Mouse (Mus musculus) kidney, adult 2 months (tissue): ENCODE measurements around the gene Adgrf5. TPM values are rescaled to one million over a fixed set of nuclear protein-coding genes. Genes with fewer than 3 reads are reported as not detected.
A peak's percentile ranks its signal among the peaks of the same experiment; 100 is the strongest.

Experiments
- DNase-seq: peaks from one replicate; pipeline ENCODE4 v3.0.0; 2021
- H3K27ac ChIP-seq: fragments of 200-500 bp; 2 replicates; pipeline ENCODE4 v1.5.1; 2012; ENCODE audit warnings: low read depth, low read length, control low read depth, inconsistent platforms; ENCODE audit not compliant: insufficient read depth
- H3K27me3 ChIP-seq: fragments of 200-500 bp; replicated peaks from 2 replicates; pipeline ENCODE4 v1.6.1; 2012; ENCODE audit warnings: mild to moderate bottlenecking, moderate library complexity, low read length, inconsistent platforms; ENCODE audit not compliant: control insufficient read depth, insufficient read depth
- H3K36me3 ChIP-seq: fragments of 200-500 bp; 2 replicates; pipeline ENCODE4 v1.6.1; 2012; ENCODE audit warnings: mild to moderate bottlenecking, moderate library complexity, low read length, inconsistent platforms; ENCODE audit not compliant: control insufficient read depth, insufficient read depth
- H3K4me1 ChIP-seq: fragments of 200-500 bp; 2 replicates; pipeline ENCODE4 v1.6.1; 2011; ENCODE audit warnings: low read length; ENCODE audit not compliant: control insufficient read depth, insufficient read depth
- H3K4me3 ChIP-seq: fragments of 200-500 bp; 2 replicates; pipeline ENCODE4 v1.5.1; 2011; ENCODE audit warnings: mild to moderate bottlenecking, low read depth, low read length, control low read depth; ENCODE audit not compliant: insufficient read depth
- CTCF ChIP-seq: fragments of 200-500 bp; conservative IDR thresholded peaks from 2 replicates; pipeline ENCODE4 v1.5.1; 2011; ENCODE audit warnings: low read depth, mild to moderate bottlenecking, control low read depth, low read length, moderate library complexity, mixed read lengths; ENCODE audit not compliant: insufficient read depth, insufficient read length
- POLR2A ChIP-seq: fragments of 200-500 bp; IDR thresholded peaks from one replicate; pipeline ENCODE4 v1.6.1; 2011; ENCODE audit warnings: low read depth, low read length, control low read depth
- WGBS: fragments of 180-500 bp; shearing (Covaris S2); methylation state at CpG from one replicate; pipeline ENCODE4 v1.1.7; 2018; 5-methylcytosine and 5-hydroxymethylcytosine counted together
- polyA plus RNA-seq: library from polyadenylated mRNA; depleted of rRNA; stranded (reverse); fragments of >200 nt; gene quantifications from 2 replicates; pipeline ENCODE4 v1.2.3, GENCODE M21; 2012

Adgrf5 gene
- polyA plus RNA-seq, 1 experiment = 41.7 TPM

DNA sequence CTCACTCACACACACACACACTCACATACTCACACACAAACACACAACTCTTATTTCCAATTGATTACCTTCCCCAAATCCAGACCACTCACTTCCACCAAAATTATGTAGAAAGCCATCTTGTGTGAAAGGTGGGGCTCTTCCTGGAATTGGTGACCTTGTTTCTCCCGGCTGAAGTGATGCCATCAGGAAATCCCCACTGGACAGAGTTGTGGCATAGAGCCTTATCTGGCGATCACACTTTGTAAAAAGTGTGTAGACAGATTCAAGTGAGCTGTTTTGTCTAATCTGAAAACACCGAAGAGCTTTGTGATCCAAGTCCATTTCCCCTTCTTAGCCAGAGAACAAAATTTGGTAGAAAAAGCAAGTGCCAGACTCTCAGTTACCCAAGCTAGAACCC, 46.1 kb downstream of the Adgrf5 start:
- Histone ChIP-seq H3K4me1 (peaks cover 3% of the 10 kb centered on the region; the same call in 1 of the 2 replicates), H3K36me3 (no peaks in the 10 kb centered on the region), H3K4me3 (no peak overlapping the region), H3K27me3 (no peaks in the 10 kb centered on the region), H3K27ac (peak overlapping the region; percentile 63; the same call in 1 of the 2 replicates)
- TF ChIP-seq POLR2A = no peak
- no peak for TF ChIP-seq CTCF
- 67% methylated on average over 3 of the region's 3 CpGs for WGBS
- DNase-seq = peak; percentile 45

- 65% methylated on average over 7 of the region's 7 CpGs for WGBS
- Histone ChIP-seq H3K4me3 (no peak overlapping the region), H3K27me3 (no peaks in the 10 kb centered on the region), H3K4me1 (peaks cover 4% of the 10 kb centered on the region; the same call in 1 of the 2 replicates), H3K27ac (no peak overlapping the region), H3K36me3 (no peaks in the 10 kb centered on the region)
- no peak for TF ChIP-seq CTCF
- TF ChIP-seq POLR2A = no peak
- peak; percentile 73 for DNase-seq
Observed at GRCm38 (mm10) chr17:43407548-43407947, 47.3 kb downstream of the Adgrf5 start.

DNA sequence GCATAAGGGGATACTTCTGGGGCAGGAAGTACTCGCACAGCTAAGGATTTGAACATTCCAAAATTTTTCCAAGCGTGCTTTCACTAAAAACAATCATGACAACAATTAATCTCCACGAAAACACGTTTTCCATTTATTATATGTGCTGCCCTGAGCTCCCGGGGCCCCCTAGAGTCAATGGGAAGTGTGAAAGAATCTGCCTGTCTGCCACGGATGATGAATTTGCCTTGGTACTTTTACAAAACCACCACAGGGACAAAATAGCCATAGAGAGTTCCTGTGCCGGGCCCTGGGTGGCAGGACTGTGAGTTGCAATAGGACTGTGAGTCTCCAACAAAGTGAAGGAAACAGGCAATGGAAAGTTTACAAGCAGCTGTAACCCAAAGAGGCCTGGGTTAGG, 52.9 kb downstream of the Adgrf5 start:
- Histone ChIP-seq H3K4me1 (0 out of 2 replicates have a peak, but pooled peaks cover 3% of the 10 kb centered on the region), H3K27me3 (no peaks in the 10 kb centered on the region), H3K4me3 (no peak overlapping the region), H3K27ac (peak overlapping the region; percentile 60; the same call in 1 of the 2 replicates), H3K36me3 (no peaks in the 10 kb centered on the region)
- peak; percentile 79 for DNase-seq
- 65% methylated on average over 7 of the region's 7 CpGs for WGBS
- TF ChIP-seq CTCF (no peak), POLR2A (no peak)

DNA sequence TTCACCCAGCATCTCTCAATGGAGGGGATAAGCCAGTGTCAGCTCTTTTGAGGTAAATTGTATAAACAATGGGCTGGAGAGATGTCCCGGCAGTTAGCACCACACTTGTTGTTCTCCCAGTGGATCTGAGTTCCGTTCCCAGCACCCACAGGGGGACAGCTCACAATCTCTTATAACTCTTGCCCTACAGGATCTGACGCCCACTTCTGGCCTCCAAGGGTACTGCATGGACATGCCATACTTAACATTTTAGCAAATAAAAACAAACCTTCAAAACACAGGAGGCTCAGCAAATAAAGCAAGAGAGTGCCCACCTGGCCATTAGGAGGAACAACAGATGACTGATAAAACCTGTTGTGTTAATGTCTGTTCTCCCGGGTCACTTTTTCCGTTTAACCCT, 59.0 kb downstream of the Adgrf5 start:
- no peak for TF ChIP-seq POLR2A
- TF ChIP-seq CTCF = peak; percentile 24; the same call in 1 of the 2 replicates
- no peaks in the 10 kb centered on the region for H3K36me3 ChIP-seq
- H3K27ac ChIP-seq = no peak overlapping the region
- H3K4me1 ChIP-seq = no peaks in the 10 kb centered on the region; the same call in 1 of the 2 replicates
- WGBS = 84% methylated on average over 5 of the region's 5 CpGs
- no peak for DNase-seq
- H3K27me3 ChIP-seq = no peaks in the 10 kb centered on the region
- H3K4me3 ChIP-seq = no peak overlapping the region

DNA sequence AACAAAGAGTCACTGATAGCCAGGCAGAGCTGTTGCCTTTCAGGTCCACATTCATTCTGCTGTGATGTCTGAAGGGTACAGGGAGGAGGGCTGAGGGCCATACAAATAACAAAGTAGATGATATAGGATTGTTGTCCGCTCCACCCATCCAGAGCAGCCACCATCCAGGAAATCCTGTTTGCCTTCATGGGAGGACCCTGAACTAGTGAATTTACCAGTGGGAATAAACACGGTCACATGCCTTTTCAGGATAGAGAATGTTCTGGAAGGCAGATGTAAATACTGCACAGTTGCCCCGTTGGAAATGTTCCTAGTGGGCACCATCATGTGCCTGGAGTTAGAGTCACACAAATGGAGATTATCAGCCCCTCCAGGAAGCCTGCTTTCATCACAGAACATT, 60.1 kb downstream of the Adgrf5 start:
- no peak for TF ChIP-seq CTCF
- no peak for TF ChIP-seq POLR2A
- no peak overlapping the region for H3K27ac ChIP-seq

GRCm38 (mm10) chr17:43423953-43424352, 63.7 kb downstream of the Adgrf5 start:
- no peak overlapping the region for H3K27ac ChIP-seq
- 36% methylated on average over 5 of the region's 5 CpGs for WGBS
- DNase-seq = no peak
- H3K27me3 ChIP-seq = no peaks in the 10 kb centered on the region
- TF ChIP-seq CTCF (no peak), POLR2A (no peak)
- H3K36me3 ChIP-seq = no peaks in the 10 kb centered on the region
- H3K4me1 ChIP-seq = no peaks in the 10 kb centered on the region; the same call in 1 of the 2 replicates
- no peak overlapping the region for H3K4me3 ChIP-seq

More for the DNA sequence above, 60.1 kb downstream of the Adgrf5 start:
- peak; percentile 15 for DNase-seq
- Histone ChIP-seq H3K27me3 (no peaks in the 10 kb centered on the region), H3K4me3 (no peak overlapping the region), H3K4me1 (no peaks in the 10 kb centered on the region; the same call in 1 of the 2 replicates), H3K36me3 (no peaks in the 10 kb centered on the region)
- 62% methylated on average over 3 of the region's 3 CpGs for WGBS

- H3K36me3 ChIP-seq = no peaks in the 10 kb centered on the region
- no peaks in the 10 kb centered on the region for H3K27me3 ChIP-seq
- peak; percentile 44 for DNase-seq
- 48% methylated on average over 5 of the region's 5 CpGs for WGBS
- H3K27ac ChIP-seq = no peak overlapping the region
- TF ChIP-seq CTCF (no peak), POLR2A (no peak)
- H3K4me1 ChIP-seq = no peaks in the 10 kb centered on the region
- H3K4me3 ChIP-seq = no peak overlapping the region
Observed at GRCm38 (mm10) chr17:43431692-43432091, 71.4 kb downstream of the Adgrf5 start.
